Mouse (Mus musculus) heart, postnatal 0 days (tissue): ENCODE measurements at regions not wholly inside any gene's neighbourhood (a gene's known extent, or its start where the extent isn't known, plus 50 kb on each side); places are given as distances from the start of the nearest gene placed in this dataset.
A peak's percentile ranks its signal among the peaks of the same experiment; 100 is the strongest.

Source experiments
- ATAC-seq: fragments of 200-750 bp; cut with Nextera tagmentation; 2 replicates; pipeline ENCODE4 v1.8.0; 2017; ENCODE audit warnings: low read depth, moderate number of reproducible peaks, moderate library complexity; ENCODE audit not compliant: insufficient read depth
- DNase-seq: peaks from one replicate; pipeline ENCODE4 v3.0.0-alpha.2; 2016; ENCODE audit warnings: low spot score
- H3K27ac ChIP-seq: fragments of 300-500 bp; sonication (generic); 2 replicates; pipeline ENCODE4 v1.5.1; 2014; ENCODE audit warnings: low read depth, mild to moderate bottlenecking
- H3K27me3 ChIP-seq: fragments of 300-500 bp; sonication (generic); 2 replicates; pipeline ENCODE4 v1.6.1; 2014; ENCODE audit warnings: low read length, mixed read lengths; ENCODE audit not compliant: control insufficient read depth, insufficient read depth
- H3K36me3 ChIP-seq: fragments of 300-500 bp; sonication (generic); replicated peaks from 2 replicates; pipeline ENCODE4 v1.6.1; 2014; ENCODE audit warnings: low read length, mixed read lengths; ENCODE audit not compliant: control insufficient read depth, insufficient read depth
- H3K4me1 ChIP-seq: fragments of 300-500 bp; sonication (generic); 2 replicates; pipeline ENCODE4 v1.6.1; 2014; ENCODE audit warnings: antibody characterized with exemption; ENCODE audit not compliant: control insufficient read depth, insufficient read depth
- H3K4me2 ChIP-seq: fragments of 300-500 bp; sonication (generic); 2 replicates; pipeline ENCODE4 v1.6.1; 2014; ENCODE audit warnings: low read depth, mild to moderate bottlenecking, low read length, moderate library complexity
- H3K4me3 ChIP-seq: fragments of 300-500 bp; sonication (generic); 2 replicates; pipeline ENCODE4 v1.5.1; 2014; ENCODE audit warnings: low read depth, low read length
- H3K9ac ChIP-seq: fragments of 300-500 bp; sonication (generic); replicated peaks from 2 replicates; pipeline ENCODE4 v1.6.1; 2014; ENCODE audit warnings: low read depth, low read length, mixed read lengths
- H3K9me3 ChIP-seq: fragments of 300-500 bp; sonication (generic); replicated peaks from 2 replicates; pipeline ENCODE4 v1.6.1; 2016; ENCODE audit warnings: low read length; ENCODE audit not compliant: control insufficient read depth
- CTCF ChIP-seq: IDR thresholded peaks from 2 replicates; pipeline ENCODE4 v1.5.1; 2016; ENCODE audit warnings: antibody characterized with exemption, control low read depth, low read depth
- EP300 ChIP-seq: IDR thresholded peaks from 2 replicates; pipeline ENCODE4 v1.6.1; 2016; ENCODE audit warnings: antibody characterized with exemption, low read depth
- WGBS: fragments of 180-500 bp; shearing (Covaris S2); extraction: QIAGEN DNeasy Blood & Tissue Kit; methylation state at CpG from one replicate; pipeline ENCODE4 v1.1.7; 2014; 5-methylcytosine and 5-hydroxymethylcytosine counted together

- Histone ChIP-seq H3K27me3 (peaks cover 4% of the 10 kb centered on the region; the same call in 1 of the 2 replicates), H3K36me3 (no peaks in the 10 kb centered on the region), H3K4me3 (no peak overlapping the region), H3K4me2 (no peak overlapping the region), H3K9me3 (no peaks in the 10 kb centered on the region), H3K4me1 (no peaks in the 10 kb centered on the region), H3K9ac (no peak overlapping the region), H3K27ac (no peak overlapping the region)
- 88% methylated on average over 13 of the region's 13 CpGs for WGBS
- no peak for TF ChIP-seq EP300
- no peak for TF ChIP-seq CTCF
- DNase-seq (no peak), ATAC-seq (no peak)
These were observed 252.9 kb downstream of the Sox9 start for GRCm38 (mm10) chr11:113034911-113035310.

GRCm38 (mm10) chr11:113037736-113038135, 255.7 kb downstream of the Sox9 start:
- Histone ChIP-seq H3K9me3 (no peaks in the 10 kb centered on the region), H3K4me1 (no peaks in the 10 kb centered on the region), H3K27me3 (no peaks in the 10 kb centered on the region; the same call in 1 of the 2 replicates), H3K9ac (no peak overlapping the region), H3K27ac (no peak overlapping the region), H3K36me3 (no peaks in the 10 kb centered on the region), H3K4me3 (no peak overlapping the region), H3K4me2 (no peak overlapping the region)
- TF ChIP-seq EP300: no peak
- TF ChIP-seq CTCF: no peak
- DNase-seq: no peak
- 64% methylated on average over 4 of the region's 4 CpGs for WGBS
- ATAC-seq: no peak

GRCm38 (mm10) chr11:113042710-113043109, 260.7 kb downstream of the Sox9 start:
- Histone ChIP-seq H3K27ac (no peak overlapping the region), H3K9ac (no peak overlapping the region), H3K4me2 (no peak overlapping the region), H3K4me3 (no peak overlapping the region), H3K9me3 (no peaks in the 10 kb centered on the region), H3K27me3 (no peaks in the 10 kb centered on the region), H3K36me3 (no peaks in the 10 kb centered on the region), H3K4me1 (peaks cover 4% of the 10 kb centered on the region)
- 37% methylated on average over 5 of the region's 5 CpGs for WGBS
- ATAC-seq (no peak), DNase-seq (no peak)
- no peak for TF ChIP-seq EP300
- no peak for TF ChIP-seq CTCF

GRCm38 (mm10) chr11:113046200-113047051, 264.4 kb downstream of the Sox9 start:
- 36% methylated on average over 20 of the region's 20 CpGs for WGBS
- no peaks in the 10 kb centered on the region for H3K27me3 ChIP-seq
- peaks cover 8% of the 10 kb centered on the region for H3K4me1 ChIP-seq
- TF ChIP-seq CTCF: no peak
- TF ChIP-seq EP300: no peak
- no peak overlapping the region for H3K9ac ChIP-seq
- H3K9me3 ChIP-seq: no peaks in the 10 kb centered on the region
- no peak overlapping the region for H3K4me2 ChIP-seq
- DNase-seq (peak; percentile 55), ATAC-seq (no peak)
- no peaks in the 10 kb centered on the region for H3K36me3 ChIP-seq
- H3K27ac ChIP-seq: no peak overlapping the region
- no peak overlapping the region for H3K4me3 ChIP-seq

- no peaks in the 10 kb centered on the region for H3K36me3 ChIP-seq
- DNase-seq (no peak), ATAC-seq (no peak)
- no peaks in the 10 kb centered on the region for H3K9me3 ChIP-seq
- no peak overlapping the region for H3K4me2 ChIP-seq
- H3K27me3 ChIP-seq: no peaks in the 10 kb centered on the region
- no peak overlapping the region for H3K9ac ChIP-seq
- no peak overlapping the region for H3K4me3 ChIP-seq
- WGBS: 64% methylated on average over 7 of the region's 7 CpGs
- TF ChIP-seq EP300 (no peak), CTCF (no peak)
- peaks cover 8% of the 10 kb centered on the region for H3K4me1 ChIP-seq
- H3K27ac ChIP-seq: no peak overlapping the region
These were observed 266.1 kb downstream of the Sox9 start for GRCm38 (mm10) chr11:113048158-113048557.

- Histone ChIP-seq H3K9me3 (no peaks in the 10 kb centered on the region), H3K9ac (no peak overlapping the region), H3K4me3 (no peak overlapping the region), H3K4me2 (no peak overlapping the region), H3K27me3 (no peaks in the 10 kb centered on the region), H3K36me3 (no peaks in the 10 kb centered on the region), H3K4me1 (peaks cover 8% of the 10 kb centered on the region), H3K27ac (no peak overlapping the region)
- ATAC-seq (no peak), DNase-seq (no peak)
- TF ChIP-seq EP300 (no peak), CTCF (no peak)
- WGBS: 61% methylated on average over 8 of the region's 8 CpGs
These were observed 267.6 kb downstream of the Sox9 start for GRCm38 (mm10) chr11:113049593-113049992.
